Mouse (Mus musculus): ENCODE measurements at regions not wholly inside any gene's neighbourhood (a gene's known extent, or its start where the extent isn't known, plus 50 kb on each side); places are given as distances from the start of the nearest gene placed in this dataset.
A peak's percentile ranks its signal among the peaks of the same experiment; 100 is the strongest.

GRCm38 (mm10) chr2:146565693-146566092 lies 53.5 kb upstream of the Ralgapa2 start:
- DNase-seq, result no peak

- no peak for DNase-seq
Measured at GRCm38 (mm10) chr2:146568171-146568842, 56.2 kb upstream of the Ralgapa2 start.

- DNase-seq, result no peak
Measured at GRCm38 (mm10) chr2:146571036-146571435, 58.9 kb upstream of the Ralgapa2 start.

GRCm38 (mm10) chr2:146571857-146572256 lies 59.7 kb upstream of the Ralgapa2 start:
- DNase-seq, result no peak

- DNase-seq, result no peak
Measured at GRCm38 (mm10) chr2:146575610-146576297, 63.6 kb upstream of the Ralgapa2 start.

- no peak for DNase-seq
Measured at GRCm38 (mm10) chr2:146576298-146576905, 64.3 kb upstream of the Ralgapa2 start.

GRCm38 (mm10) chr2:146577096-146577495 lies 65.0 kb upstream of the Ralgapa2 start:
- no peak for DNase-seq

- no peak for DNase-seq
Measured at GRCm38 (mm10) chr2:146581220-146581619, 69.1 kb upstream of the Ralgapa2 start.

- DNase-seq, result no peak
Measured at GRCm38 (mm10) chr2:146583807-146584388, 71.8 kb upstream of the Ralgapa2 start.

- no peak for DNase-seq
Measured at GRCm38 (mm10) chr2:146586381-146586780, 74.2 kb upstream of the Ralgapa2 start.

- DNase-seq, result no peak
Measured at GRCm38 (mm10) chr2:146586981-146587380, 74.8 kb upstream of the Ralgapa2 start.

GRCm38 (mm10) chr2:146589860-146590259 lies 77.7 kb upstream of the Ralgapa2 start:
- no peak for DNase-seq

GRCm38 (mm10) chr2:146593291-146593690 lies 81.1 kb upstream of the Ralgapa2 start:
- DNase-seq, result no peak

GRCm38 (mm10) chr2:146594212-146594611 lies 82.1 kb upstream of the Ralgapa2 start:
- no peak for DNase-seq

GRCm38 (mm10) chr2:146595673-146596072 lies 83.5 kb upstream of the Ralgapa2 start:
- DNase-seq, result no peak

- DNase-seq, result no peak
Measured at GRCm38 (mm10) chr2:146606170-146606569, 94.0 kb upstream of the Ralgapa2 start.

GRCm38 (mm10) chr2:146610896-146611295 lies 98.8 kb upstream of the Ralgapa2 start:
- DNase-seq, result no peak

- peak; percentile 67 to 68 for DNase-seq
Measured at GRCm38 (mm10) chr2:146611886-146612521, 99.9 kb upstream of the Ralgapa2 start.

GRCm38 (mm10) chr2:146612522-146613288 lies 100.6 kb upstream of the Ralgapa2 start:
- peak; percentile 46 to 47 for DNase-seq

- DNase-seq, result peak in 1 of 2 experiments; percentile 5
Measured at GRCm38 (mm10) chr2:146621167-146621566, 109.0 kb upstream of the Ralgapa2 start.

GRCm38 (mm10) chr2:146623052-146623451 lies 110.9 kb upstream of the Ralgapa2 start:
- no peak for DNase-seq

GRCm38 (mm10) chr2:146624207-146624606 lies 112.1 kb upstream of the Ralgapa2 start:
- DNase-seq, result no peak
